Mouse (Mus musculus) frontal cortex, adult (tissue): Measurements from ENCODE around the gene Cyp2s1.

ENCODE experiments used
- ATAC-seq: cut with Nextera tagmentation; 2 replicates; pipeline ENCODE4 v1.9.2; 2017; ENCODE audit warnings: mild to moderate bottlenecking, moderate library complexity, mixed read lengths; ENCODE audit not compliant: low TSS enrichment

Gene Cyp2s1

GRCm38 (mm10) chr7:25781321-25781936 is 35.3 kb downstream of the Cyp2s1 start:
- peak; percentile 78 for ATAC-seq

GRCm38 (mm10) chr7:25780753-25781152 is 36.0 kb downstream of the Cyp2s1 start:
- ATAC-seq = no peak

- no peak for ATAC-seq
Observed at GRCm38 (mm10) chr7:25780021-25780420, 36.7 kb downstream of the Cyp2s1 start.

GRCm38 (mm10) chr7:25768229-25768628 is 48.5 kb downstream of the Cyp2s1 start:
- ATAC-seq = no peak

- ATAC-seq = no peak
Observed at GRCm38 (mm10) chr7:25766108-25766507, 50.6 kb downstream of the Cyp2s1 start.

GRCm38 (mm10) chr7:25764221-25764620 is 52.5 kb downstream of the Cyp2s1 start:
- no peak for ATAC-seq

- no peak for ATAC-seq
Observed at GRCm38 (mm10) chr7:25763678-25764077, 53.0 kb downstream of the Cyp2s1 start.

GRCm38 (mm10) chr7:25761354-25761753 is 55.4 kb downstream of the Cyp2s1 start:
- no peak for ATAC-seq

GRCm38 (mm10) chr7:25756011-25756410 is 60.7 kb downstream of the Cyp2s1 start:
- ATAC-seq = peak; percentile 18

GRCm38 (mm10) chr7:25755468-25755833 is 61.3 kb downstream of the Cyp2s1 start:
- ATAC-seq = peak; percentile 51

GRCm38 (mm10) chr7:25754738-25755467 is 61.8 kb downstream of the Cyp2s1 start, which contains the start of gene Hnrnpul1:
Hnrnpul1 (minus strand) TSS chr7:25754757.
- peak; percentile 84 for ATAC-seq

- no peak; the same call in 1 of the 2 replicates for ATAC-seq
Observed at GRCm38 (mm10) chr7:25754439-25754737, 62.3 kb downstream of the Cyp2s1 start.

- peak; percentile 1; the same call in 1 of the 2 replicates for ATAC-seq
Observed at GRCm38 (mm10) chr7:25753643-25754438, 62.9 kb downstream of the Cyp2s1 start.

GRCm38 (mm10) chr7:25753076-25753475 is 63.6 kb downstream of the Cyp2s1 start:
- ATAC-seq = no peak
